Mouse (Mus musculus) forebrain, embryonic 12.5 days (tissue): Measurements from ENCODE around the gene Ecel1. TPM values are rescaled to one million over a fixed set of nuclear protein-coding genes. Genes with fewer than 3 reads are reported as not detected.

ENCODE experiments used
- polyA plus RNA-seq: library from polyadenylated mRNA; unstranded; fragments of >200 nt; fragmentation: Nextera tagmentation; extraction: Ambion mirVana; gene quantifications from 2 replicates; pipeline ENCODE4 v1.2.1, GENCODE M21; 2016

The Ecel1 gene
- polyA plus RNA-seq, 1 experiment from 2014 or later, result 18.3 TPM

Other genes starting within 250 kb of the Ecel1 start
- not detected in 2 replicates for gene Alppl2, start 66.6 kb downstream of the Ecel1 start, polyA plus RNA-seq
- gene Alpi, start 54.9 kb downstream of the Ecel1 start, polyA plus RNA-seq, result not detected in 2 replicates
- not detected in 2 replicates for gene Akp3, start 31.5 kb downstream of the Ecel1 start, polyA plus RNA-seq
- not detected in 2 replicates for gene Prss56, start 26.8 kb upstream of the Ecel1 start, polyA plus RNA-seq
- gene Chrnd, start 34.1 kb upstream of the Ecel1 start, polyA plus RNA-seq, result 0.10 TPM in 1 of 2 replicates, not detected in the other
- gene Chrng, start 48.1 kb upstream of the Ecel1 start, polyA plus RNA-seq, result not detected in 2 replicates
- gene Eif4e2, start 57.4 kb upstream of the Ecel1 start, polyA plus RNA-seq, result 134 and 137 TPM in 2 replicates
- gene Efhd1, start 107.8 kb upstream of the Ecel1 start, polyA plus RNA-seq, result 1.5 and 1.6 TPM in 2 replicates
- 59.2 and 61.8 TPM in 2 replicates for gene Gigyf2, start 170.5 kb upstream of the Ecel1 start, polyA plus RNA-seq
- 2.0 and 6.3 TPM in 2 replicates for gene Kcnj13, start 238.2 kb upstream of the Ecel1 start, polyA plus RNA-seq